Comparison of ENCODE assay signal across 16 mouse cellular contexts in the genomic region with DNA sequence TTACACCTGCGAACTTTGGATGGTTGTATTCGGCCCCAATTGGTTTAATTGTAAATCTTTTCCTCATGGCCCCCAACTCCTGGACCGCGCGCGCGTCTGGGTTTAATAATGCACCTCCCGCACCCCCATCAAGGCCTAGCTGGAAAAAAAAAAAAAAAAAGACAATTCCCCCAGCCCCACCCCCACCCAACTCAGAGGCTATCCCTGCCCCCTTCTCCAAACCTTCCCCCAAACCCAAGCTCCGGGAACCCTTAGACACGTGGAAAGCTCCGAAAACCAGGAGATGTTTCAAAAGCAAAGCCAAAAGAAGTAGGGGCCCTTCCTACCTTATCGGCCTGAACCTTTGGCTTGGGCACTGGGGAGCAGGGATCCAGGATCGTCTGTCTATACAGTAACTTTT. TPM values are rescaled to one million over a fixed set of nuclear protein-coding genes. Genes with fewer than 3 reads are reported as not detected.
DNase-seq lines count a peak whose midpoint lies in the region; ATAC-seq and TF ChIP-seq lines count a peak whose summit lies in the region.
"Had no signal": no experiment of that assay in that cellular context is flagged by ENCODE, and none has a peak within 500 bp of the region (broad histone marks: within the 10 kb centered on the region; RNA-seq: fewer than 3 reads in every experiment).

No protein-coding gene starts in this region.

- H3K36me3 ChIP-seq in hindbrain, embryonic 11.5 days (ENCODE audit: control insufficient read depth, insufficient read depth, low read length): no peaks in the 10 kb centered on the region
- H3K36me3 ChIP-seq in hindbrain, embryonic 10.5 days: no peaks in the 10 kb centered on the region
- no peaks in the 10 kb centered on the region for H3K36me3 ChIP-seq in lung, embryonic 14.5 days (ENCODE audit: insufficient read depth)
- H3K36me3 ChIP-seq in embryonic facial prominence, embryonic 13.5 days: no peaks in the 10 kb centered on the region
- H3K36me3 ChIP-seq in liver, embryonic 15.5 days (replicated peaks): no peaks in the 10 kb centered on the region
- H3K36me3 ChIP-seq: forebrain, embryonic 10.5 days; lung, embryonic 15.5 days; midbrain, embryonic 15.5 days had no signal

- 3% methylated on average over 13 of the region's 13 CpGs for WGBS in hindbrain, embryonic 11.5 days
- WGBS in hindbrain, embryonic 10.5 days: under 1% methylated on average over 13 of the region's 13 CpGs
- 21% methylated on average over 13 of the region's 13 CpGs for WGBS in lung, embryonic 14.5 days
- WGBS in embryonic facial prominence, embryonic 13.5 days: 3% methylated on average over 13 of the region's 13 CpGs
- 2% methylated on average over 13 of the region's 13 CpGs for WGBS in liver, embryonic 15.5 days (ENCODE audit: insufficient replicate concordance)

- H3K9me3 ChIP-seq in hindbrain, embryonic 11.5 days (ENCODE audit: control insufficient read depth, low read length): no peaks in the 10 kb centered on the region
- no peaks in the 10 kb centered on the region for H3K9me3 ChIP-seq in hindbrain, embryonic 10.5 days
- H3K9me3 ChIP-seq in lung, embryonic 14.5 days (ENCODE audit: low read depth, low read length): no peaks in the 10 kb centered on the region
- no peaks in the 10 kb centered on the region for H3K9me3 ChIP-seq in embryonic facial prominence, embryonic 13.5 days
- H3K9me3 ChIP-seq in liver, embryonic 15.5 days (replicated peaks): no peaks in the 10 kb centered on the region
- H3K9me3 ChIP-seq: forebrain, embryonic 10.5 days; lung, embryonic 15.5 days; midbrain, embryonic 15.5 days had no signal

- H3K27ac ChIP-seq in hindbrain, embryonic 11.5 days (ENCODE audit: low read depth, low read length): no peak overlapping the region
- no peak overlapping the region for H3K27ac ChIP-seq in hindbrain, embryonic 10.5 days
- H3K27ac ChIP-seq in lung, embryonic 14.5 days (ENCODE audit: low read depth): no peak overlapping the region
- H3K27ac ChIP-seq in embryonic facial prominence, embryonic 13.5 days: peak overlapping the region; percentile 91
- no peak overlapping the region for H3K27ac ChIP-seq in liver, embryonic 15.5 days (replicated peaks)
- H3K27ac ChIP-seq: forebrain, embryonic 10.5 days; hindbrain, embryonic 14.5 days; lung, embryonic 15.5 days; midbrain, embryonic 15.5 days had no signal

- peaks cover 98% of the 10 kb centered on the region for H3K27me3 ChIP-seq in hindbrain, embryonic 11.5 days (ENCODE audit: control insufficient read depth, insufficient read depth, low read length)
- peaks cover 100% of the 10 kb centered on the region for H3K27me3 ChIP-seq in hindbrain, embryonic 10.5 days (ENCODE audit: insufficient read depth, poor library complexity, severe bottlenecking)
- H3K27me3 ChIP-seq in lung, embryonic 14.5 days (ENCODE audit: insufficient read depth, low read length): peaks cover 85% of the 10 kb centered on the region
- peaks cover 84% of the 10 kb centered on the region for H3K27me3 ChIP-seq in embryonic facial prominence, embryonic 13.5 days
- H3K27me3 ChIP-seq in liver, embryonic 15.5 days: peaks cover 99% of the 10 kb centered on the region

- no peak for TF ChIP-seq CTCF in lung, embryonic 14.5 days (IDR thresholded peaks at IDR 0.05; ENCODE audit: low read depth)

- H3K4me2 ChIP-seq in hindbrain, embryonic 11.5 days (replicated peaks; ENCODE audit: low read depth, low read length): no peak overlapping the region
- H3K4me2 ChIP-seq in lung, embryonic 14.5 days: peak overlapping the region; percentile 49; the same call in 1 of the 2 replicates
- H3K4me2 ChIP-seq in embryonic facial prominence, embryonic 13.5 days: peak overlapping the region; percentile 79
- peak overlapping the region; percentile 41 for H3K4me2 ChIP-seq in liver, embryonic 15.5 days
- H3K4me2 ChIP-seq: hindbrain, embryonic 14.5 days; lung, embryonic 15.5 days; midbrain, embryonic 15.5 days had no signal

- H3K4me3 ChIP-seq in hindbrain, embryonic 11.5 days (ENCODE audit: low read depth, low read length): no peak overlapping the region
- no peak overlapping the region for H3K4me3 ChIP-seq in hindbrain, embryonic 10.5 days
- no peak overlapping the region for H3K4me3 ChIP-seq in lung, embryonic 14.5 days (ENCODE audit: low read depth, low read length)
- peak overlapping the region; percentile 36 for H3K4me3 ChIP-seq in embryonic facial prominence, embryonic 13.5 days
- H3K4me3 ChIP-seq in liver, embryonic 15.5 days (replicated peaks): no peak overlapping the region
- H3K4me3 ChIP-seq: forebrain, embryonic 10.5 days; lung, embryonic 15.5 days; midbrain, embryonic 15.5 days had no signal

- no peaks in the 10 kb centered on the region for H3K4me1 ChIP-seq in hindbrain, embryonic 11.5 days (replicated peaks; ENCODE audit: control insufficient read depth, insufficient read depth, low read length)
- H3K4me1 ChIP-seq in hindbrain, embryonic 10.5 days (replicated peaks): no peaks in the 10 kb centered on the region
- peaks cover 13% of the 10 kb centered on the region for H3K4me1 ChIP-seq in lung, embryonic 14.5 days (ENCODE audit: insufficient read depth)
- peaks cover 61% of the 10 kb centered on the region for H3K4me1 ChIP-seq in embryonic facial prominence, embryonic 13.5 days
- no peaks in the 10 kb centered on the region for H3K4me1 ChIP-seq in liver, embryonic 15.5 days (replicated peaks)
- H3K4me1 ChIP-seq: midbrain, embryonic 15.5 days had no signal

- no peak overlapping the region for H3K9ac ChIP-seq in hindbrain, embryonic 11.5 days (ENCODE audit: low read depth, low read length)
- H3K9ac ChIP-seq in lung, embryonic 14.5 days: no peak overlapping the region
- H3K9ac ChIP-seq in embryonic facial prominence, embryonic 13.5 days: peak overlapping the region; percentile 72
- no peak overlapping the region for H3K9ac ChIP-seq in liver, embryonic 15.5 days
- H3K9ac ChIP-seq: hindbrain, embryonic 14.5 days; lung, embryonic 15.5 days; midbrain, embryonic 15.5 days had no signal

- peak; percentile 38 for DNase-seq in hindbrain, embryonic 11.5 days (ENCODE audit: low spot score)
- no peak for DNase-seq in hindbrain, embryonic 10.5 days (ENCODE audit: low spot score)
- no peak for DNase-seq in lung, embryonic 14.5 days
- DNase-seq in lung, postnatal 4 days: no peak
- DNase-seq in lung, postnatal 14 days: no peak
- DNase-seq in thymus, postnatal 10 days (ENCODE audit: low spot score in 2 of 2): no peak
- DNase-seq: B cell, adult 2 months; gastrocnemius, postnatal 14 days; right cerebral cortex, adult 18-20 months had no signal

- ATAC-seq in hindbrain, embryonic 11.5 days (ENCODE audit: low FRiP score): no peak
- no peak for ATAC-seq in lung, embryonic 14.5 days (ENCODE audit: insufficient read depth)
- ATAC-seq in embryonic facial prominence, embryonic 13.5 days (ENCODE audit: insufficient number of reproducible peaks, insufficient read depth, low FRiP score, low TSS enrichment, low read depth): no peak
- no peak for ATAC-seq in liver, embryonic 15.5 days (ENCODE audit: insufficient read depth)
- ATAC-seq: intestine, embryonic 16.5 days; midbrain, embryonic 15.5 days had no signal

RNA-seq across cellular contexts. Expression of a gene that starts 8.1 kb away (rescaled TPM):
- 5.1 and 9.0 TPM in 2 replicates for polyA plus RNA-seq in hindbrain, embryonic 11.5 days (2014; fragmentation: Nextera tagmentation; extraction: Ambion mirVana)
- 5.8 and 13.0 TPM in 2 replicates for polyA plus RNA-seq in hindbrain, embryonic 10.5 days (2016; fragmentation: Nextera tagmentation; extraction: Ambion mirVana)
- 82.1 and 84.8 TPM in 2 replicates for polyA plus RNA-seq in lung, embryonic 14.5 days (2014; fragmentation: Nextera tagmentation; extraction: Ambion mirVana)
- 63.4 and 67.0 TPM in 2 replicates for polyA plus RNA-seq in embryonic facial prominence, embryonic 13.5 days (2015; fragmentation: Nextera tagmentation; extraction: Ambion mirVana)
- 2.6 and 2.8 TPM in 2 replicates for polyA plus RNA-seq in liver, embryonic 15.5 days (2015; fragmentation: Nextera tagmentation; extraction: Ambion mirVana)
